Mouse (Mus musculus): ENCODE data around the gene Phf21a. TPM values are rescaled to one million over a fixed set of nuclear protein-coding genes. Genes with fewer than 3 reads are reported as not detected.

Gene Phf21a
- 35.5 TPM for polyA plus RNA-seq (2015; fragmentation: Illumina TruSeq; extraction: RNeasy Lipid Tissue Mini Kit (QIAGEN cat#74804); ENCODE audit: low read depth, low replicate concordance)

DNA sequence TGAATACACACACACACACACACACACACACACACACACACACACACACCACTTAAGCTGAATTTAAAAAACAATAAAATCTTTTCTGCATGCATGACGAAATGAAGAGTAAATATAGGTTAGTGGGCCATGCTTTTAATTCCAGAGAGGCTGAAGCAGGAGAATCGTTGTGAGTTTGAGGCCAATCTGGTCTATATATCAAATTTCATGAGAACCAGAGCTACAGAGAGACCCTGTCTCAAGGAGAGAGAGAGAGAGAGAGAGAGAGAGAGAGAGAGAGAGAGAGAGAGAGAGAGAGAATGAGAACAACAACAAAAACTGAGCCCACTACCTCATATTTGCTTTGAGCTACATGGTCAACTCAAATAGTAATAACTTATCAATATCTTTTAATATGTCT lies at the start of gene Phf21a:
Gene Phf21a, plus strand, starts transcription at position 301 of the 400 bp plus-strand sequence.

DNA sequence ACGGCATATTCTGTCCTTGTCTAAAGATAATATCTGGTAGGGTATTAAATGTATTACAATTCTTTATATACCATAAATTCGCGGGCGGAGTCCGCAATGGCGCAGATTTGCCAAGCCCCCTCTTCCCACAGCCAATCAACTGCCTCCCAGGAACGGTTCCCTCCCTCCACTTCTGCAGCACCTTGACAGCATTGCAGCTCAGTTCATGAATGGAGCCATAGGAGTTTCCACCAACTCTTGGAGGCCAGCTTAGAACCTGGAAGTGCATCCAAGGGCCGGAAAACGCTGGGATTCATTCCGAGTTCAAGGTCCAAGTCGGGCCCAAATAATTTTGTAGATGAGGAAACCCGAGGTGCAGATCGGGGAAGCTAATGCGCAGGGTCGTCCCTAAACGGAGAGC lies 281.6 kb downstream of the Phf21a start, which contains the start of the genes Pex16 and Large2:
Gene Pex16, plus strand, starts transcription at position 163 of the 400 bp plus-strand sequence.
Gene Large2, minus strand, starts transcription at position 356 of the 400 bp plus-strand sequence.

DNA sequence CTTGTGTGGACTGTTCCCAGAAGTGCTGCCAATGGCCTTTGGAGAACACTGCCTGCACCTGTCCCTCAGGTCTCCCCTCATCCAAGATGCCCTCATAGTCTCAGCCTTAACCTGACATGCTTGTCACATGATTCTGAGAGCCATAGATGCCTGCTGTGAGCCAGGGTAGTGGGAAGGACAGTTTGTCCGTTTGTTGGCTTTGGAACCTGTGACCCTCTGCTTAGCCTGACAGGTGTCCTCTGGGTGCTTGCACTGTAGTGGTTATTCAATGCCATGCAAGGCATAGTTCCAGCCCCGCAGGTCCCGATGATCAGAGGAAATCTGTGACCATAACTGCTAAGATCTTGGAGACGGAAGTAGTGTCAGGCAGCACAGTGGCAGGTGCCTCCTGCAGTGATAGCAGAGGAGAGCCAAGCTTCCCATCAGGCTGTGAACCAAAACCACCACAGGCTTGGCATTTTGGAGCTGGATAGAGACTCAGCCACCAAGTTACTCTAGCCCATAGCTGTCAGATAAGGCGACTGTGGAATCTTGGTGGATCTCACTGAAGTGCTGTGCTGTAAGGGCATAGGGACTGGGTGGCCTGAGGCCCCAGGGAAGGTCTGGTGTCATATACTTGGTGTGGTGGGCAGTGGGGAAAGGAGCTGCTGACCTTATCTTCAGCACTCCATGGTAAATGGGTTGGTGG lies 289.1 kb downstream of the Phf21a start, which contains the start of gene 1700029I15Rik:
Gene 1700029I15Rik, plus strand, starts transcription at position 638 of the 688 bp plus-strand sequence.

GRCm38 (mm10) chr2:92401091-92401561 lies 308.2 kb downstream of the Phf21a start, which contains the start of gene Mapk8ip1:
TSS of gene Mapk8ip1 (minus strand) at chr2:92401263.

Other genes starting within 250 kb of the Phf21a start
- gene Chrm4, start 165.9 kb upstream of the Phf21a start, polyA plus RNA-seq (2015; fragmentation: Illumina TruSeq; extraction: RNeasy Lipid Tissue Mini Kit (QIAGEN cat#74804); ENCODE audit: low read depth, low replicate concordance) = 24.9 TPM
- 34.4 TPM for gene Mdk, start 160.8 kb upstream of the Phf21a start, polyA plus RNA-seq (2015; fragmentation: Illumina TruSeq; extraction: RNeasy Lipid Tissue Mini Kit (QIAGEN cat#74804); ENCODE audit: low read depth, low replicate concordance)
- gene Gm9821, start 147.4 kb upstream of the Phf21a start, polyA plus RNA-seq (2015; fragmentation: Illumina TruSeq; extraction: RNeasy Lipid Tissue Mini Kit (QIAGEN cat#74804); ENCODE audit: low read depth, low replicate concordance) = not detected
- gene Dgkz, start 117.3 kb upstream of the Phf21a start, polyA plus RNA-seq (2015; fragmentation: Illumina TruSeq; extraction: RNeasy Lipid Tissue Mini Kit (QIAGEN cat#74804); ENCODE audit: low read depth, low replicate concordance) = 345 TPM
- 2.3 TPM for gene Creb3l1, start 68.6 kb upstream of the Phf21a start, polyA plus RNA-seq (2015; fragmentation: Illumina TruSeq; extraction: RNeasy Lipid Tissue Mini Kit (QIAGEN cat#74804); ENCODE audit: low read depth, low replicate concordance)